Mouse (Mus musculus): Measurements from ENCODE around the gene Matk. TPM values are rescaled to one million over a fixed set of nuclear protein-coding genes. Genes with fewer than 3 reads are reported as not detected.

Matk gene
- total RNA-seq, 2 experiments from 2014 or later: 0.34 to 0.78 TPM

GRCm38 (mm10) chr10:81302288-81302687, 49.6 kb downstream of the Matk start:
- no peak for DNase-seq (ENCODE audit: low spot score in 2 of 2)

DNA sequence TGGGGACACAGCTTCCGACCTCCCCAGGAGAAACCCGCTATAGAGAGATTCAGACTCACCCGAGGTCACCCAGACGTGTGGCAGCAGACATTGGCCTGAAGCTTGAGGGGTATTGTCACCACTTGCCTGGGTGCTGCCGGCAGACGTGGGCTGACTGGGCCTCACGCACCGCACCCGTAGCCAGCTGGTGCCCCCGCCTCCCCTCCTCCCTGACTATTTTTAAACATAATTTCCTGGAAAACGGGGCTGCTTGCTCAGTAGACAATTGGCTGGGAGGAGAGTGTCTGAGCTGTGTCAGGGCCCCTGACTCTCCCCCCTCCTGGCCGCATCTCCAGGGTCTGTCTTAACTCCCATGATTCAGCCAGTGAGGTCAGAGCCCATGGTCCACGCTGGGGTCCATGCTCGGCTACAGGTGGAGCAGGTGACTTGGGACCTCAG, 50.1 kb downstream of the Matk start:
- no peak for DNase-seq (ENCODE audit: low spot score in 2 of 2)

DNA sequence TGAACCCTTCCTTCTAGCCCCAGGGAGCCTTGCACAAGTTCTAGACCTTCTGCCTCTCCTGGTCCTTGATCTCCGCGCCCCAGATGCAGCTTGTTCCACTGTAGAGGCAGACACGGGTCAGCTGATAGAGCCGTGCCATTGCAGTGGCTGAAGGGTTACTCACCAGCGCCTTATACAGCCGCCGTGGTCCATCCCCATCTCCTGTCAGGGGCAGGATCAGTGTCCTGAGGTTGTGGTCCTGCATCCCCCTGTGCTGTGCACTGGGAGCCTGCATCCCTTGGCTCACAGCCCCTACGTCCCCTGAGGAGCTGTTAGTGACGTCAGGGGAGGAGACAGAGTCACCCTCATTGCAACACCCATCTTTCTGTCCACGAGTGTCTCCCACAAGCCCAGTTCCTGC, 50.5 kb downstream of the Matk start:
- DNase-seq (ENCODE audit: low spot score in 2 of 2): no peak

- DNase-seq (ENCODE audit: low spot score in 2 of 2): no peak
Measured at GRCm38 (mm10) chr10:81303761-81304160, 51.0 kb downstream of the Matk start.

- no peak for DNase-seq (ENCODE audit: low spot score in 2 of 2)
Measured at GRCm38 (mm10) chr10:81304597-81305238, 52.0 kb downstream of the Matk start.

GRCm38 (mm10) chr10:81305663-81306062, 52.9 kb downstream of the Matk start:
- no peak for DNase-seq (ENCODE audit: low spot score in 2 of 2)

DNA sequence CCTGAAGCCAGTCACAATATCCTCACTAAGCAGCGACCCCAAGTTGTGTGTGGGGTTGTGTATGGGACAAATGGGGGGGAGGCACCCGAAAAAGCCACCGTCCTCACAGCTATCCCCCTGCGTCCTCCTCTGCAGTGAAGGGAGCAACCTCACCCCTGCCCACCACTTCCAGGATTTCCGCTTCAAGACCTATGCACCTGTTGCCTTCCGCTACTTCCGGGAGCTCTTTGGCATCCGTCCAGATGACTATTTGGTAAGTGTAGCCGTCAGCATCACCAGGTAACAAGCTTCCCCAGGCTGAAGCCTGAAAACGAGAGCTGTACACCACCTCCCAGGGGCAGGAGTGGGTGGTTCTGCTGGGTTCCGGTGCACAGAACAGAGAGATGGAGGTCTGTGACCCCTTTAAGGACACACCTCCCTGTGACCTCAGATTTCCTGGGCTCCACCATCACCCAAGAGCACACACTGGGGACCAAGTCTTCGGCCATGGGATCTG, 53.5 kb downstream of the Matk start:
- DNase-seq (ENCODE audit: low spot score in 2 of 2): no peak

DNA sequence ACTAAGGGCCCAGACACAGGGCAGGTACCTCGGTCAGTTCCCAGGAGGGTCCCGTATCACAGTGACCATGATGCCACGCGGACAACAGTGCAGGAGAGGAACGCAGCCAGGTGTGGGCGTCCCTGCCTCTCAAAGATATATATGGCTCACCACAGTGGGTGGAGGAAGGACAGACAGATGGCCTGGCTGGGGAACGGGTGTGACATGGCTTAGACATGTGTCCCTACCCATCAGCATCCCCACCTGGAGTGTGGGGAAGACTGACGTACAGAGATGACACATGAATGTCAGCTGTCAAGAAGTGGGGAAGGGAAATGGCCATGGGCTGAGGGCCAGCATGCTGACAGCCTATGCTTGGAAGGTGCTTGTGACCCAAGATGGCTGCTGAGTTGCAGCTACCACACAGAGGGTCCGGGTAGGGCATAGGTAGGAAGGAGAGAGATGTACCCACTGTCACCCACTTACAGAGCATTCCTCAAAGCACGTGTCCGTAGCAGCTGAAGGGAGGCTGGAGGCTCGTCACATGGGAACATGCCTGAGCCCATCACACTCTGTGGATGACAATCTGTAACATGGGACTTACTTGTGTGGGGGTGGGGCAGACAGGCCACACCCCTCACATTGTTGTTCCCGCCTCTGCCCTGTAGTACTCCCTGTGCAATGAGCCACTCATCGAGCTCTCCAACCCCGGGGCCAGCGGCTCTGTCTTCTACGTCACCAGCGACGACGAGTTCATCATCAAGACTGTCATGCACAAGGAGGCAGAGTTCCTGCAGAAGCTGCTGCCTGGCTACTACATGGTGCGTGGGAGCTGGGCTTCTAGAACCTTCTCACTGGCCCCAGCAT, 54.3 kb downstream of the Matk start:
- no peak for DNase-seq (ENCODE audit: low spot score in 2 of 2)

GRCm38 (mm10) chr10:81309571-81309970, 56.8 kb downstream of the Matk start:
- no peak for DNase-seq (ENCODE audit: low spot score in 2 of 2)

Small RNAs within 50 kb of the gene (microRNA-seq; reads per million reads assigned to microRNA genes)
- 1.1 reads per million for gene Mir3057

Other genes with a start within 250 kb of the Matk start
- 1 to 10 TPM; 1.9 to 2.0 TPM for gene Gng7, start 238.0 kb upstream of the Matk start, total RNA-seq (2021)
- gene Diras1, start 227.3 kb upstream of the Matk start, total RNA-seq (2021): under 1 TPM in 1 of 2 experiments, not detected in 1; 0.10 TPM
- 10 to 100 TPM; 11.2 to 11.9 TPM for gene Slc39a3, start 215.5 kb upstream of the Matk start, total RNA-seq (2021)
- gene Sgta, start 192.8 kb upstream of the Matk start, total RNA-seq (2021): 100 to 1,000 TPM in 1 of 2 experiments, 10 to 100 TPM in 1; 98.0 to 100 TPM
- 10 to 100 TPM; 40.6 to 44.0 TPM for gene Thop1, start 182.9 kb upstream of the Matk start, total RNA-seq (2021)
- gene Creb3l3, start 154.1 kb upstream of the Matk start, total RNA-seq (2021): 1 to 10 TPM; 1.2 to 1.5 TPM
- 100 to 1,000 TPM; 148 to 152 TPM for gene Map2k2, start 147.0 kb upstream of the Matk start, total RNA-seq (2021)
- 10 to 100 TPM; 37.7 to 42.0 TPM for gene Zbtb7a, start 117.7 kb upstream of the Matk start, total RNA-seq (2021)
- 10 to 100 TPM; 22.1 to 22.5 TPM for gene Pias4, start 85.0 kb upstream of the Matk start, total RNA-seq (2021)
- 1,000 to 10,000 TPM; 1,324 to 1,404 TPM for gene Eef2, start 76.3 kb upstream of the Matk start, total RNA-seq (2021)
- gene Dapk3, start 69.9 kb upstream of the Matk start, total RNA-seq (2021): 10 to 100 TPM; 40.2 to 41.4 TPM
- not detected for gene 4930442H23Rik, start 69.1 kb upstream of the Matk start, total RNA-seq (2021)
- gene Nmrk2, start 50.9 kb upstream of the Matk start, total RNA-seq (2021): 1 to 10 TPM; 1.2 to 1.5 TPM
- gene Atcay, start 22.1 kb upstream of the Matk start, total RNA-seq (2021): under 1 TPM; 0.08 to 0.12 TPM
- 1 to 10 TPM; 4.3 to 5.6 TPM for gene Zfr2, start 19.8 kb upstream of the Matk start, total RNA-seq (2021)
- 10 to 100 TPM; 90.0 to 97.6 TPM for gene Mrpl54, start 14.0 kb downstream of the Matk start, total RNA-seq (2021)
- gene Apba3, start 14.0 kb downstream of the Matk start, total RNA-seq (2021): 10 to 100 TPM; 49.2 to 50.2 TPM
- gene Tjp3, start 38.6 kb downstream of the Matk start, total RNA-seq (2021): under 1 TPM; 0.25 to 0.44 TPM
- 10 to 100 TPM; 35.8 TPM for gene Pip5k1c, start 40.0 kb downstream of the Matk start, total RNA-seq (2021)
- gene Cactin, start 68.2 kb downstream of the Matk start, total RNA-seq (2021): 10 to 100 TPM; 17.8 to 18.3 TPM
- 1 to 10 TPM; 4.8 to 5.8 TPM for gene Tbxa2r, start 75.8 kb downstream of the Matk start, total RNA-seq (2021)
- gene Gipc3, start 90.3 kb downstream of the Matk start, total RNA-seq (2021): under 1 TPM; 0.66 to 0.86 TPM
- gene Hmg20b, start 97.5 kb downstream of the Matk start, total RNA-seq (2021): 10 to 100 TPM; 46.2 to 58.6 TPM
- 1 to 10 TPM; 8.6 to 9.9 TPM for gene Mfsd12, start 104.6 kb downstream of the Matk start, total RNA-seq (2021)
- 1 to 10 TPM; 1.7 to 1.8 TPM for gene 4930404N11Rik, start 112.9 kb downstream of the Matk start, total RNA-seq (2021)
- gene Fzr1, start 125.6 kb downstream of the Matk start, total RNA-seq (2021): 10 to 100 TPM; 32.2 to 33.5 TPM
- gene Dohh, start 131.5 kb downstream of the Matk start, total RNA-seq (2021): 10 to 100 TPM; 48.1 to 48.5 TPM
- 1 to 10 TPM in 1 of 2 experiments, under 1 TPM in 1; 0.70 to 1.5 TPM for gene Gm48551, start 131.5 kb downstream of the Matk start, total RNA-seq (2021)
- gene Gm48552, start 136.1 kb downstream of the Matk start, total RNA-seq (2021): 1 to 10 TPM; 1.3 to 2.0 TPM
- under 1 TPM; 0.91 to 0.98 TPM for gene Smim24, start 140.1 kb downstream of the Matk start, total RNA-seq (2021)
- gene Nfic, start 202.7 kb downstream of the Matk start, total RNA-seq (2021): 100 to 1,000 TPM; 274 to 335 TPM
- under 1 TPM; 0.47 to 0.52 TPM for gene Celf5, start 229.8 kb downstream of the Matk start, total RNA-seq (2021)
- 10 to 100 TPM; 59.3 to 61.3 TPM for gene Ncln, start 243.5 kb downstream of the Matk start, total RNA-seq (2021)
- gene S1pr4, start 247.2 kb downstream of the Matk start, total RNA-seq (2021): under 1 TPM; 0.37 to 0.54 TPM